Mouse (Mus musculus) bone marrow, adult 2 months (tissue): ENCODE results near the gene Ece1. TPM values are rescaled to one million over a fixed set of nuclear protein-coding genes. Genes with fewer than 3 reads are reported as not detected.

Source experiments
- H3K27ac ChIP-seq: fragments of 200-500 bp; 2 replicates; pipeline ENCODE4 v1.5.1; 2012; ENCODE audit warnings: low read depth, mild to moderate bottlenecking, control low read depth, inconsistent platforms, low read length; ENCODE audit not compliant: control insufficient read depth, poor library complexity, insufficient read depth
- H3K4me1 ChIP-seq: fragments of 200-500 bp; 2 replicates; pipeline ENCODE4 v1.6.1; 2011; ENCODE audit warnings: low read length; ENCODE audit not compliant: control insufficient read depth, insufficient read depth
- H3K4me3 ChIP-seq: fragments of 200-500 bp; replicated peaks from 2 replicates; pipeline ENCODE3; 2011; ENCODE audit warnings: mild to moderate bottlenecking, low read depth, low read length, control low read depth; ENCODE audit not compliant: control insufficient read depth
- CTCF ChIP-seq: fragments of 200-500 bp; IDR thresholded peaks from 2 replicates; pipeline ENCODE4 v1.5.1; 2011; ENCODE audit warnings: low read length, control low read depth; ENCODE audit not compliant: control insufficient read depth, insufficient read depth
- POLR2A ChIP-seq: fragments of 200-500 bp; IDR thresholded peaks from 2 replicates; pipeline ENCODE4 v1.6.1; 2011; ENCODE audit warnings: low read depth, mild to moderate bottlenecking, control low read depth, low read length, borderline replicate concordance; ENCODE audit not compliant: control insufficient read depth
- WGBS: fragments of 180-500 bp; shearing (Covaris S2); methylation state at CpG from one replicate; pipeline ENCODE4 v1.1.7; 2018; 5-methylcytosine and 5-hydroxymethylcytosine counted together
- polyA plus RNA-seq: library from polyadenylated mRNA; stranded (reverse); fragments of >200 nt; gene quantifications from 2 replicates; pipeline ENCODE4 v1.2.4, GENCODE M21; 2011; ENCODE audit warnings: low replicate concordance; ENCODE audit not compliant: missing spikeins, insufficient read depth, insufficient read length

The Ece1 gene
- polyA plus RNA-seq, 1 experiment, result 7.3 TPM

DNA sequence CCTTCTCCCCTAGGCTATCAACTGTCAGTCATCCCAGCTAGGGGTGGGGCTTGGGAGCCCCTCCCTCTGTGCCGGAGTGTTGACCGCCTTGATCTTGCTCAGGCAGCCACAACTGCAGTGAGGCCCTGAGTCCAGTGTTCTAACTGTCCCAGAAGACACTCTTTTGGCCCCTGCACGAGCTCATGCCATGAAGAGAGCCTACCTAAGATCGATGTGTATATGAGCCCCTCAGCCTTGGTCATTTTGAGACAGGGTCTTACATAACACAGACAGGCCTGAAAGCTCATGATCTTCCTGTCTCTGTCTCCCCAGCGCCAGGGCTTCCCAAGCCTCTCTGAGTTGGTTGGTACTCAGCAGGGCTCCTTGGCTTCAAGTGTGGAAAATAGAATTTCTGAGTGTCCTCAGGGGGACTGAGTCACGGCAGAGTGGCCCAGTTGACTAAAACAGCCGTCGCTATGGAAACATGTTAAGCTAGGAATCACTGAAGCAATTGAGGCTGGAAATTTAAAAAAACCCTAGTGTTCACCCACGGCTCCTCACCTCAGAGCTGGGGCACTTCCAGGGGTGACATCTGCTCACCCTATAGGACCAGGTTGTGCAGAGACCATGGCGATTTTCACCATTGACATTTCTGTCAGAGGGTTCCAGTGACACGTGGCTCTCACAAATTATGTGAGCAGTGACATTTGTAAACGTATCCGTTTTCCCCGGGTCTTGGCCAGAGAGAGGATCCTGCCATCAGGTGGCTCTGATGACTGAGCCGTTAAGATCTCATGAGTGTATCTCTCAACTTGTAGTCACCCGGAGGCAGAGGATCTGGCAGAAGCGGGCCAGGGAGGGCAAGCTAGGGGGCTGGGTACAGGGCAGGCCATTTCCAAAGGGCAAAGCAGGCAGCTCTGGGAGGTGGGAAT, 80.1 kb downstream of the Ece1 start:
- H3K4me3 ChIP-seq, result no peak overlapping the region
- H3K4me1 ChIP-seq, result no peaks in the 10 kb centered on the region
- TF ChIP-seq POLR2A, result no peak
- TF ChIP-seq CTCF, result no peak
- no peak overlapping the region for H3K27ac ChIP-seq
- WGBS, result 80% methylated on average over 17 of the region's 17 CpGs

DNA sequence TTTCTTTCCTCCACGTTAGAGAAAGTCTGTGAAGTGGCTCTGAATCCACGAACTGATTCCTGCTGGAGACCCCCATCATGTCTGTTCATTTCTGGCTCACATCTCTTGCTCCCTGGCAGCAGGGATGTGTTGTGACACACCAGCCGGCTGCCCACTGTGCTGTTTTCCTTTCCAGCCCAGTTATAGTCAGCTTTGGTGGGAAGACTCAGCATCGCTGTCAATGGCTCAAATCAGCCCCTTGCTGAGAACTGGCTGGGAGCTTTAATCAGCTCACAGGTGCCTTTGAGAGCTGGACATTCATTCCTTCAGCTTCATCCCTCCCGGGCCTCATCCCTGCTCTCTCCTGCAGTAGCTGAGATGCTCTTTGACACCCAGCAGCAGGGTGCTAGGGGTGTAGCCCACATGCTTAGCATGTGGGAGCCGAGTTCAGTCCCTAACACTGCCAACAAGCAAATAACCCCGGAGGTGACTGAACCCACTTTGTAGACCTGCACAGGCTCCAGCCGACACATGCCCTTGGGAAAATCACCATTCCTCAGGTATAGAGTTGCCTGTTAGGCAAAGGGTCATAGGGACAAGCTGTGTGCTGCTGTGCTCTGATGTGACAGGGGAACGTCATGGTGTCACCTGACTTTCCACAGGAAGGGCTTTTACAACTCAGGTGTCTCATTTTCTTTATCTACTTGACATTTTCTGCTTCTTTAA, 80.9 kb downstream of the Ece1 start:
- 81% methylated on average over 9 of the region's 9 CpGs for WGBS
- Histone ChIP-seq H3K27ac (no peak overlapping the region), H3K4me3 (no peak overlapping the region), H3K4me1 (no peaks in the 10 kb centered on the region)
- TF ChIP-seq POLR2A (no peak), CTCF (no peak)

DNA sequence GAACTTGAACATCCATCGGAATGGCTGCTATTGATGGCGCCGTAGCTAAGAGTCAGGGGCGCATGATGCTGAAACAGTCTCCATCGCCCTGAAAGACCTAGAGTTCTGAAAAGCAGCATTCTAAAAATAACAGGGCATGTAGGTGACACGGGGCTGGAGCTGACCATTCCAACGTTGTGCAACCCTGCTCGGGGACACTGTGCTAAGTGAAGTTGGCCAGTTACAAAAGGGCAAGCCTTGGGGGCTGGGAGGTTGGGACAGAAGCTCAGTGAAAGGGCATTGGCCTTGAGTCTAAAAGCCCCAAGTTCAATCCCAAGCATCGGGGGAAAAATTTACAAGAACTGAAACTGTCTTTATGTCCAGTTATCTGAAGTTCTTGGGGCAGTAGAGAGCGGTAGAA, 81.5 kb downstream of the Ece1 start:
- Histone ChIP-seq H3K27ac (no peak overlapping the region), H3K4me3 (no peak overlapping the region), H3K4me1 (no peaks in the 10 kb centered on the region)
- no peak for TF ChIP-seq CTCF
- TF ChIP-seq POLR2A, result no peak
- 80% methylated on average over 10 of the region's 10 CpGs for WGBS

DNA sequence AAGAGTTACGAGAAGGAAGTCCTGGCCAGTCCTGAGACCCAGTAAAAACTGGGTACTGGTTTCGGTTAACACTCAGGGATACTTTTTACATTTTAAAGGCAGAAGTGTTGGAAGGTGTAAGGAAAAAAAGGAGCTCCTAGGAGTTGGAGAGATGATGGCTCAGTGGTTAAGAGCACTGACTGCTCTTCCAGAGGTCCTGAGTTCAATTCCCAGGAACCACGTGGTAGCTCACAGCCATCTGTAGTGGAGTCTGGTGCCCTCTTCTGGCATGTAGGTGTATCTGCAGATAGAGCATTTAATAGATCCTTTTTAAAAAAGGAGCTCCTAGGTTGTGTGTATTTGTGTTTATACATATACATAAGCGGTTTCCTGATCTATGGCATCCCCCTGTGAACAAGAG, 83.3 kb downstream of the Ece1 start:
- 73% methylated on average over 4 of the region's 4 CpGs for WGBS
- TF ChIP-seq CTCF (peak; percentile 50), POLR2A (no peak)
- no peak overlapping the region for H3K4me3 ChIP-seq
- no peak overlapping the region for H3K27ac ChIP-seq
- H3K4me1 ChIP-seq, result no peaks in the 10 kb centered on the region

GRCm38 (mm10) chr4:137946419-137946818, 84.4 kb downstream of the Ece1 start:
- WGBS, result 85% methylated on average over 11 of the region's 11 CpGs
- Histone ChIP-seq H3K27ac (no peak overlapping the region), H3K4me3 (no peak overlapping the region), H3K4me1 (no peaks in the 10 kb centered on the region)
- TF ChIP-seq POLR2A (no peak), CTCF (no peak)

DNA sequence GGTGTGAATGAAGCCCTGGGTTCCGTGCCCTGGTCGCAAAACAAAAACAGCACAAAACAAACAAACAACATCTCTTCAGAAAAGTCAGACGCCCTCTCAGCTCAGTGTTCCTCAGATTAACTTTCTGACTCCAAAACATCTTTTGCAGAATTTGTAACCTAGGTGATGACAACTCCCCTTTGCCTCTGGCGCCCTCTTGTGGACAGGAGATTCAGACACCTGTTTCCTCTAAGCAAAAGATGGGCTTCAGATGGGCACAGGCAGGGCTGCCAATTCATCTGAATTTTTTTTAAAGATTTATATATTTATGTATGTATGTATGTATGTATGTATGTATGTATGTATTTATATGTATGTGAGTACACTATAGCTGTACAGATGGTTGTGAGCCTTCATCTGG, 90.8 kb downstream of the Ece1 start:
- TF ChIP-seq POLR2A (no peak), CTCF (peak; percentile 68)
- WGBS, result 48% methylated on average over 4 of the region's 4 CpGs
- Histone ChIP-seq H3K4me3 (no peak overlapping the region), H3K4me1 (no peaks in the 10 kb centered on the region), H3K27ac (no peak overlapping the region)

DNA sequence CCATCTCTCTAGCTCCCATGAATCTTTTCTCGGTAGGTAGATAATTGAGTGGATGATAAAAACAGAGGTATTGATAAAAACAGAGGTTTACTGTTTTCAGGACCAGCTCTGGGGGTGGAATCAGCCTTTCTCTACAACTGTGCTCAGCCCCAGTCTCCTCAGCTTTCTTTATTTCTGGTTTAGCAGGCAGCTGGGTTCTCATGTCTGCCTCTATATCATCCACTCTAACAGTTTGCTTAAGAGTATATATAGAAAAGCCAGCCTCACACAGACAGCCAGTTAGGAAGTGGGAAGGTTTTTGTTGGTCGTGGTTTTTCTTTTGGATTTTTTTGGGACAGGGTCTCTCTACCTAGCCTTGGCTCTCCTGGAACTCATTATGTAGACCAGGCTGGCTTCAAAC, 92.1 kb downstream of the Ece1 start:
- Histone ChIP-seq H3K4me3 (no peak overlapping the region), H3K27ac (no peak overlapping the region), H3K4me1 (no peaks in the 10 kb centered on the region)
- 67% methylated on average over 2 of the region's 2 CpGs for WGBS
- TF ChIP-seq CTCF (no peak), POLR2A (no peak)

DNA sequence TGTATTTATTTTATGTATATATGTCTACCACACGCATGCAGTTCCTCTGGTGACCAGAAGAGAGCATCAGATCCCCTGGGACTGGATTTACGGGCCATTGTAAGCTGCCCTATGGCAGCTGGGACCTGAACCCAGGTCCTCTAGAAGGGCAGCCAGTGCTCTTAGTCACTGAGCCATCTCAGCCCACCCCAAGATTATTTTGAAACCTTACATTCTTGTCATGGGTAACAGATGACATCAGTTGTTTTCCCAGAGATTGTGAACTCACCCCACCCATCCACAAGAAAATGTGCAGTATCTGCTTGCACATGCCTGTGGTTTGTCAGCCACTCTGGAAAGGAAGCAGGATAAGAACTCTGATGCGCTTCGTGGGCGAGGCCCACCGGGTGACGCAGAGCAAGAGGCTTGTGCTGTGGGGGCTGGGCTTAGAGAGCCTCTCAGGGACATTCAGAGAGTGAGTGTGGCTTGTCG, 92.9 kb downstream of the Ece1 start:
- 43% methylated on average over 8 of the region's 8 CpGs for WGBS
- Histone ChIP-seq H3K4me3 (no peak overlapping the region), H3K27ac (no peak overlapping the region), H3K4me1 (no peaks in the 10 kb centered on the region)
- TF ChIP-seq POLR2A (no peak), CTCF (no peak)
